Mouse (Mus musculus) testis, adult 2 months (tissue): ENCODE results near the gene Ktn1. TPM values are rescaled to one million over a fixed set of nuclear protein-coding genes. Genes with fewer than 3 reads are reported as not detected.

Source experiments
- H3K27ac ChIP-seq: fragments of 200-500 bp; 2 replicates; pipeline ENCODE4 v1.5.1; 2012; ENCODE audit warnings: low read depth, low read length; ENCODE audit not compliant: control insufficient read depth, insufficient read depth
- H3K27me3 ChIP-seq: fragments of 200-500 bp; 2 replicates; pipeline ENCODE4 v1.6.1; 2012; ENCODE audit warnings: mild to moderate bottlenecking, low read length, moderate library complexity; ENCODE audit not compliant: control insufficient read depth, insufficient read depth
- H3K36me3 ChIP-seq: fragments of 200-500 bp; 2 replicates; pipeline ENCODE4 v1.6.1; 2012; ENCODE audit warnings: mild to moderate bottlenecking, low read length; ENCODE audit not compliant: control insufficient read depth, insufficient read depth
- H3K4me1 ChIP-seq: fragments of 200-500 bp; 2 replicates; pipeline ENCODE4 v1.6.1; 2012; ENCODE audit warnings: low read length; ENCODE audit not compliant: control insufficient read depth, insufficient read depth
- H3K4me3 ChIP-seq: fragments of 200-500 bp; 2 replicates; pipeline ENCODE4 v1.5.1; 2012; ENCODE audit warnings: low read depth, mild to moderate bottlenecking, low read length, moderate library complexity, mixed read lengths; ENCODE audit not compliant: control insufficient read depth
- CTCF ChIP-seq: fragments of 200-500 bp; IDR thresholded peaks from 2 replicates; pipeline ENCODE4 v1.5.1; 2012; ENCODE audit warnings: low read depth, mild to moderate bottlenecking, inconsistent platforms, low read length, moderate library complexity; ENCODE audit not compliant: control insufficient read depth, insufficient read depth, insufficient replicate concordance
- POLR2A ChIP-seq: fragments of 200-500 bp; IDR thresholded peaks from 2 replicates; pipeline ENCODE4 v1.6.1; 2012; ENCODE audit warnings: low read depth, mild to moderate bottlenecking, inconsistent platforms, low read length, moderate library complexity; ENCODE audit not compliant: control insufficient read depth
- polyA plus RNA-seq: library from polyadenylated mRNA; depleted of rRNA; stranded (reverse); fragments of >200 nt; gene quantifications from 2 replicates; pipeline ENCODE4 v1.2.3, GENCODE M21; 2012

The Ktn1 gene
- polyA plus RNA-seq, 1 experiment: 1.2 TPM

DNA sequence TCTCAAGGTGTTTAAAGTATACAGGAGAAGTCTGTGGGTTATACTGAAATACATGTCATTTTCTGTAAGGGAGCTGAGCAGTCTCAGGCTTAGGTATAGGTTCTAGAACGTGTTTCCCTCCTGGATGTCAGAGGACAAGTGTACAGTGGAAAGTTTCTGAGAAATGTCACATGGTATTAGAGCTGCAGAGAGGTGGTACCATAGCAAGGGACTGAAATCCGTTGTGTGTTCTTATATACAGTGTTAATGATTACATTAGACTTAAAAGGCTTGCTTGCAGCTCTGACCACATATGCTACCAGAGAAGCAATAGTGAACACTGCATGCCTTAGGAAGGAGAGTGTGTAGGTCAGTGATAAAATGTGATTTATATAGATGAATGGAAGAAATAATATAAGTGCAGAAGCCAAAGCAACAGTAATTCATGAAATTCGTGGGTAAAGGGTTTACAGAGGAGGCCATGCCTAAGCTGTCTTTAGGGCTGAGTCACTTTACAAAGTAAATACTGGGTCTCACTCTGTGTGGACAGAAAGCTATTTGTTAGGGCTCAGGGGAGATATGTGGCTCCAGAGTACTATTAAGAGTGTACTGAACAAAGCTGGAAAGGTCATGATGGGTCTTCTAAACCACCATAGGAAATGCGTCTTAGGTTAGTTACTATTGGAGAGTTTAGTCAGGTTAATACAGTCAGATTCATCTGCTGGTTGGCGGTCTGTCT, 17.0 kb downstream of the Ktn1 start:
- TF ChIP-seq CTCF: no peak
- TF ChIP-seq POLR2A: no peak
- Histone ChIP-seq H3K27me3 (no peaks in the 10 kb centered on the region), H3K4me1 (no peaks in the 10 kb centered on the region; the same call in 1 of the 2 replicates), H3K27ac (no peak overlapping the region), H3K36me3 (no peaks in the 10 kb centered on the region), H3K4me3 (no peak overlapping the region)

DNA sequence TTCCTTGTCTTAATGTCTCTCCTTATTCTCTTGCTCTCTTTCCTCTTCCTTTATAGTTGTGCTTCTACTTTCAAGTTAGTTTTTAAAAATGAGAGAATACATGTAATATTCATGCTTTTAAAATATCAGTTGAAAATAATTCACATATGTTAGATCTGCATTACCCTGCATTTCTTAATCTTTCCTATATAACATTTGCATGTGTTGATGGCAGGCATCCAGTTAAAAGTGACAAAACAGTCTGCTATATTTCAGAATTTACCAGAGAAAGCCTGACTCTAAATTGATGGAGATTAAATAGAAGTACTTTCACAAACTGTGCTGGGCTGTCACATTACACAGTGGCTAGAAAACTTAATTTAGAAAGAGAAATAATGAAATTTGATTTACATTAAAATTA, 19.8 kb downstream of the Ktn1 start:
- Histone ChIP-seq H3K27ac (no peak overlapping the region), H3K36me3 (no peaks in the 10 kb centered on the region), H3K27me3 (no peaks in the 10 kb centered on the region), H3K4me1 (no peaks in the 10 kb centered on the region), H3K4me3 (no peak overlapping the region)
- no peak for TF ChIP-seq CTCF
- no peak for TF ChIP-seq POLR2A

DNA sequence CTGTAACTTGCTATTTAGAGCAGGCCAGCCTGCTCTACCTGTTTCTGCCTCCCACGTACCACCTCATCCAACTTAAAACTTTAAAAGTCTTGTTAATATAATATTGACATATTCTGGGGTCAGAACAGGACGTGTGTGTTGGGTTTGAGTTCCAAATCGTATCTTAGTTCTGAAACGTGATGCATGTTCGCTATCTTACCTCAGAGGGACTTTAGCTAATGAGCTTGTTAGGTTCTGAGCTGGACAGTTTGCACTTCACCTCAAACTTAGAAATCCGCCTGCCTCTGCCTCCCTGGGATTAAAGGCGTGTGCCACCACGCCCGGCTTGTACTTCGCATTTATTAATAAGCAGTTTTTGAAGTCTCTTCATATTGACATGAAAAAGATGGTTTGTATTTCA, 34.6 kb downstream of the Ktn1 start:
- H3K4me1 ChIP-seq: no peaks in the 10 kb centered on the region
- TF ChIP-seq POLR2A (no peak), CTCF (no peak)
- H3K36me3 ChIP-seq: no peaks in the 10 kb centered on the region
- H3K4me3 ChIP-seq: no peak overlapping the region
- H3K27me3 ChIP-seq: no peaks in the 10 kb centered on the region
- H3K27ac ChIP-seq: no peak overlapping the region

DNA sequence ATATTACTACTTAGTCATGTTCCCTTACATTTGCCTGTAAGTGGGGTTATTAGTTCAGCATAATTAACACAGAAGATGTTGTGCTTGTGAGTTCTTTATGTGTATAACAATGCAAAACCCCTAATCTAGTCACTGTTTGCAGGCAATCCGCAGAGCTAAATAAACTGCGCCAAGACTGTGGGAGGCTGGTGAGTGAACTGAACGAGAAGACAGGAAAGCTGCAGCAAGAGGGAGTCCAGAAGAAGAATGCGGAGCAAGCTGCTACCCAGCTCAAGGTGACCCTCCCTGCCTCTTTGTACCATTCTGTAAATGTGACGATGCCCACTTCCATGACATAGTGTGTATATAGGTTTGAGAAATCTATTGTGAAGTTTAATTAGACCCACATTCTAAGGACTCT, 36.3 kb downstream of the Ktn1 start:
- H3K4me3 ChIP-seq: no peak overlapping the region
- no peak for TF ChIP-seq CTCF
- TF ChIP-seq POLR2A: no peak
- H3K36me3 ChIP-seq: no peaks in the 10 kb centered on the region
- no peaks in the 10 kb centered on the region for H3K27me3 ChIP-seq
- no peak overlapping the region for H3K27ac ChIP-seq
- no peaks in the 10 kb centered on the region for H3K4me1 ChIP-seq

DNA sequence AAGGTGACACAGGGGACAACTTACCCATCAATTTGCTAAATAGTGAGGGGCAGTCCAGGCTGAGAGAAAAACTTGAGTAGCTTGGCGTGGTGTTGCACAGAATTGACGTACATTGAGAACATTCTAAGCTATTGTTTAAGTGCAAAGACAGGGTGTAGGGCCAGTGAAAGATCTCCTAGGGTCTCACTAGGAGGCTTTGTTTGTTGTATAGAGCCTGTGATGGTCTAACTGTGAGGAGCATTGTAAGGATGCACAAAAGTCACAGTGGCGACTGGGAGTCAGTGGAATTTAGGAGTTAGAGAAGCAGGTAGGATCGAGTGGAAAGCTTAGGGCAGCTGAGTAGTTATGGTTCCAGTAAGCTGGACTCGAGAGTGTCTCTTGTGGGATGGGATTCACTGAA, 50.9 kb downstream of the Ktn1 start:
- Histone ChIP-seq H3K36me3 (no peaks in the 10 kb centered on the region), H3K4me1 (no peaks in the 10 kb centered on the region), H3K4me3 (no peak overlapping the region), H3K27me3 (no peaks in the 10 kb centered on the region), H3K27ac (no peak overlapping the region)
- TF ChIP-seq CTCF (no peak), POLR2A (no peak)

DNA sequence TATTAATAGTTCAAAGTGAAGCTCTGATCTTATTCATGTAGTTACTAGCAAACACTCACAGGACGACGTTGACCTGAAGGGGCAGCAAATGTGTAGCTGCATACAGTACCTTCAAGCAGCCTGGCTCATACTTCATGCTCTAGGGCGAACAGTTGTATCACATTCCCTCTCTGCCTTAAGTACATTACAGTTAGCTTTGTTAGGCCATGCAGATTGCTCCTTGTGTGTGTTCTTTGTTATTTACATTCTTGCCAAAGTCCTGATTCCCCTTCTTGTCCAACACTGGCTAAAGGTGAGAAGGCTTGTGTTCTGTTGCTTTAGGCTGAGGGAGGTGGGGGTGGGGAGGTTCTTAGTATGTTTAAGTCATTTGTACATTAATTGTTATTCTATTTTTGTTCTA, 61.3 kb downstream of the Ktn1 start:
- Histone ChIP-seq H3K4me1 (no peaks in the 10 kb centered on the region), H3K27ac (no peak overlapping the region), H3K4me3 (no peak overlapping the region), H3K36me3 (no peaks in the 10 kb centered on the region), H3K27me3 (no peaks in the 10 kb centered on the region)
- TF ChIP-seq POLR2A (no peak), CTCF (no peak)

DNA sequence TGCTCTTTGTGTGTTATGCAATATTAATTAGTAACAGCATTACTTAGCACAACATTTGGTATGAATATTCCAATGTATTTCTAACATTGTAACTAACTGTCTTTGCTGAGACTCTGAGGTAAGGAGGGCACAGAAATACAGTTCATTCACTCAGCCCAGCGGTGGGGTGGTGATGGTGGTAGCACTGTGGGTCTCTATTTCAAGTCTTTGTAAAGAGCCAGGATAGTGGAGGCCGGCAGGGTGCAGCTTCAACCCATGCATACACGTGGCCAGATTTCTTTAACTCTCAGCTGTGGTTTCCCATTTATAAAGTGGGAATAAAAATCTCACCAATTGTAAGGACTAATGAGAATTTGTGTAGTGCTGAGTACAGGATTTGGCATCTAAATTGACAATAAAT, 67.5 kb downstream of the Ktn1 start:
- Histone ChIP-seq H3K36me3 (no peaks in the 10 kb centered on the region), H3K4me1 (no peaks in the 10 kb centered on the region), H3K4me3 (no peak overlapping the region), H3K27ac (no peak overlapping the region), H3K27me3 (no peaks in the 10 kb centered on the region)
- TF ChIP-seq POLR2A (no peak), CTCF (no peak)

DNA sequence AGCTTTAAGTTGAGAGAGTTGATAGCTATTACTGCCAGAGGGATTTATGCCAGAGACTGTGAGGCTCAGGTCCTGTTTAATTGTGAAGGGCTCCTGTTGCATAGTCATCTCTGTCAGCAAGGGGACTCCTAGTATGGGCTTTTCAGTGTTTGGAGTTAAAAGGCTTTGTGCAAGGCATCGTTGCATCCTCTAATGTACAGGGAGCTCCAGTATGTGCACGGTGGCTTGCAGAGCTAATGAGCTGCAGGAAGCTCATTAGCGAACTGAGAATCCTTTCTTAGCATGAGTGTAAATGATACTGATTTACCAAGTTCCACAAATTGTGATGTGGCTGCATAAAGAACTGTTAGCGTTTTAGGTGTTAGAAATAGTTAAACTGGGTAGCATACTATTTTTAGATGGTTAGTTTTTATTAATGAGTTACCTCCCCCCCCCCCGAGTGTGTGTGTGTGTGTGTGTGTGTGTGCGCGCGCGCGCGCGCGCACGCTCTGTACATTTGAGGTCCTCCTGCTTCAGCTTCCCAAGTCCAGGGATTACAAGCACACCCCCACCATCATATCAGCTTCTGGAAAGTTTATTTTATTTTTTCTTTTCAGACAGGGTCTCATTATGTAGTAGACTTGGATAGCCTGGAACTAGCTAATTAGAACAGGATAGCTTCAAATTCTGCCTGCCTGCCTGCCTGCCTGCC, 69.8 kb downstream of the Ktn1 start:
- Histone ChIP-seq H3K36me3 (no peaks in the 10 kb centered on the region), H3K4me1 (no peaks in the 10 kb centered on the region), H3K4me3 (no peak overlapping the region), H3K27me3 (no peaks in the 10 kb centered on the region), H3K27ac (no peak overlapping the region)
- TF ChIP-seq POLR2A (no peak), CTCF (no peak)
